Mouse (Mus musculus): ENCODE data around the gene Gm44511.

The Gm44511 gene

DNA sequence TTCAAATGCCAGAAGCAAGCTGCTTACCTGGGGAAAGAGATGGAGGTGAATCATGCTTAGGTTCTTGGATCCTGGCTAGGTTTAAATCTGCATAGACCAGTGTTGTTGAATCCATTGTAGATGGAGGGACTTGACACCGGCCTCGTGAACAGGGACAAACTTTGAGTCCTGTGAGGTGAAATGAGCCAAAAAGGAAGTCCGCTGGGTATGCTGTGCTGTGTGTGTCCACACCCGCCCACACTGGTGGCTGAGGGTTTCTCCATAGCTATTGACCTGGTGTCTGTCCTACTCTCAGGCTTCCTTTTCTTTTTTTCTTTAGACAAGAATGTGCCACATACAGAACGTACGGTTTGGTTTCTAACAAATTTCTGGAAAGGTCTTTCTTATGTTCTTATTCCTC lies at the start of gene Gm44511, which contains the start of gene Klrb1b:
Gm44511 (minus strand) TSS at position 184 of the 400 bp plus-strand sequence.
Klrb1b (minus strand) TSS at position 200 of the 400 bp plus-strand sequence.
- DNase-seq (ENCODE audit: low read depth, low spot score): no peak

GRCm38 (mm10) chr6:128871910-128872610 lies 45.9 kb upstream of the Gm44511 start:
- no peak for DNase-seq (ENCODE audit: low read depth, low spot score)

DNA sequence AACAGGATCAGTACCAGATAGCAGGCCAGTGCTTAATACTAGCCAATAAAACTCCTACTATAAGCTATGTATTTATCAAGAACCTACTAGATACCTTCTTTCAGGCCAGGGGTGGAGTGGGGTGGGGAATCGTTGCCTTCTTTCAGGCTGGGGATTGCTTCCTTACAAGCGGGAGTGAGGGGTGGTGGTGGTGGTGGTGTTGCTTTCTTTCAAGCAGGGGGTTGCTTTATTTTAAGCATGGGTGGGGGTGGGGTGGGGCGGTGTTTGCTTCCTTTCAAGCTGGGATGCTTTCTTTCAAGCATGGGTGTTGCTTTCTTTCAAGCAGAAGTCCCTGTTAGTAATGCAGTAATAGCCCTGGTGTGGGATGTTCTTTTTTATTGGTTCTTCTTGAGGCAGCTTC lies 42.7 kb upstream of the Gm44511 start:
- DNase-seq (ENCODE audit: low read depth, low spot score): no peak

GRCm38 (mm10) chr6:128857976-128858375 lies 31.9 kb upstream of the Gm44511 start:
- no peak for DNase-seq (ENCODE audit: low read depth, low spot score)

DNA sequence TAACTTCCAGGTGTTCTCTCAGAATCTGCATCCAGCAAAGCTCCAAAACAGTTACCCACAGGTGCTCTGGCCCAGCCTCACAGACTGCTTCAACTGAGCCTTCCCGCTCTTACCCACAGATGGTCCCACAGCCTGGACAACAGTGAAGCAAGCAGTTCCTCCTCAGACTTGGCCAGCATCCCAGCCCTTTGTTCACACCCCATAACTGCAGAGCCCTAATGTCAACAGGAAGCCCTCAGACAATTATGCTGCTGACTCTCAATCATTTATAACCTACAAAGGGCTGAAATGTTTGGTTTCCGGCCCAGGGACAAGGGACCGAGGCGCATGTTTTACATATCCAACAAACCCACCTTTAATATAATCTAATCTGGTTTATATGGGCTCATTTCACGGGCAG lies 30.1 kb upstream of the Gm44511 start:
- no peak for DNase-seq (ENCODE audit: low read depth, low spot score)

DNA sequence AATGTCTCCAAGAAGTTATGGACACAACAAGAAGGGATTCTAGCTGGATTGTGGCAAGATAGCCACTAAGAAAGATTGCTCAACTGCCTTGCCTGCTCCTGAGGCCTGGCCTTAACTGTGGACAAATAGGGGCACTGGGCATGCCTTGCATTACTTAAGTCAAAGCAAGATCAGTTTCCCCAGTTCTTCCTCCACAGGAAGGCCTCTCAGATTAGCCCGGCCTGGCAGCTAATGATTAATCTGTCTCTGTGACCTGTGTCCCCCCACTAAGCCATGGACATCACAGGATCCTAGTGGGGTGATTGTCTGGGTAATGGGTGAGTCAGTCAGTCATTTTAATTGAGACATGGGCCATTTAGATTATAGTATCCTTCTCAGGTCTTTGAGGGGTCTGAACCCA lies 29.4 kb upstream of the Gm44511 start:
- DNase-seq (ENCODE audit: low read depth, low spot score): no peak

GRCm38 (mm10) chr6:128854895-128855294 lies 28.8 kb upstream of the Gm44511 start:
- DNase-seq (ENCODE audit: low read depth, low spot score): no peak

DNA sequence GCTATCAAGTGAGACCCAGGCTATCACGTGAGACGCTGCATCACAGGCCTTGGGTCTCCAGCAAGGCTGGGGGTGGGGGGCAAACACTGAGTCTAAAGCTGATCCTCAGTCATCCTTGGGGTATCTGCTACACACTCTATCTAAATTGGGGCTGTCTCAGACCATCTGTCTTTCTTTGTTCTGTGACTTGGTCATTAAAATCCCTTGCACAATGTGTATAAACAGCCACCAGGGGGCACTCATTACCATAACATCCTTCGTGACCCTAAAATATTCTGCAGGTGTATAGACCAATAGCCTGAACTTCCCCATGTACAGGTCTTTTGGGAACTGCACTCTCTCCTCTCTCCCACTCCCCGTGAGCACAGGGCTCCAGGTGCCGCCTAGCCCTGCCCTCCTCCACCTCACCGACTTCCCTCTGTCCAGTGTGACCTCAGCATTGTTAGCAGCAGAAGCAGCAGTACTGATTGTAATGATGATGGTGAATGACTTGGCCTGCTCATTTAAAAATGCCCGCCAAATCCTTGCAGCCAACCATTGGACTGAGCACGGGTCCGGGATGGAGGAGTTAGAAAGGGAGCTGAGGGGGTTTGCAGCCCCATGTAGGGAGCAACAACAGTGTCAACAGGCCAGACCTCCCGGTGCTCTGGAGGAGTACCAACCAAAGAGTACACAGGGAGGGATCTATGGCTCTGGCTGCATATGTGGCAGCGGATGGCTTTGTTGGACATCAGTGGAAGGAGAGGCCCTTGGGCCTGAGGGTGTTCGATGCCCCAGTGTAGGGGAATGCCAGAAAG lies 28.1 kb upstream of the Gm44511 start:
- no peak for DNase-seq (ENCODE audit: low read depth, low spot score)

- no peak for DNase-seq (ENCODE audit: low read depth, low spot score)
These were observed 26.7 kb upstream of the Gm44511 start for GRCm38 (mm10) chr6:128852766-128853165.

DNA sequence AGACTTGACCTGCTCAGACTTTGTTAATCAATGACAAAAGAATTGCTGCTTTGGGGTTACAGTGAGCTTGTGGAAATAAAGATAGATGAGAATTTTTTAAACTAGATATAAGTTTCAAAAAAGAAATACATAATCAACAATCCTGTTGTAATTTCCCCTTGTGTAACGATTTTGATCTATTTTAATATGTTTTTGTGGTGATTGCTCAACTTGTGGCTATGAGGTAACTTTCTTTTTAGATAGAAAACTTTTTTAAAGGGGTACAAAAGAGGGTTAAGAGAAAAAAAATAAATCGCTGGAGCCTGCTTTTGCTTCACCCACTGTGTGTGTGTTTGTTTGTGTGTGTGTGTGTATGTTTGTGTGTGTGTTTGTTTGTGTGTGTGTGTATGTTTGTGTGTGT lies 25.0 kb upstream of the Gm44511 start:
- no peak for DNase-seq (ENCODE audit: low read depth, low spot score)

DNA sequence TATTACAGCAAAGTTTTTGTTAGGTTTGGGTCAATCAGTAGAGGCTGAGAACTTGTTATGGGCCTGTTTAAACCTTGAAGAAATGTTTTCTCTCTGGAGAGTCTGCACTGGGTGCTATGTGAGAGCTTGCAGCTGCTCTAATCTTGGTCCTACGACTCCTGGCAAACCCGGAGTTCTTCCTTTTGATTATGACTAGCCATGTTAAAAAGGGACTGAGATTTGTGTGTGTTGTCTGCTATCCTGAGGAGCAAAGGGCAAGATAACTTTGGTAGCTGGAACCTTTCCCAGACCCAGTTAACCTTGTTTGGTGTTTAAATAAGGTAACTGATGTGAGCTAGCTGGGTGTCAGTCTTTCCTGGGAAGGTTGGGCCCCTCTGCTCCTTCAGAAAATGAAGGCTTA lies 24.6 kb upstream of the Gm44511 start:
- DNase-seq (ENCODE audit: low read depth, low spot score): no peak

DNA sequence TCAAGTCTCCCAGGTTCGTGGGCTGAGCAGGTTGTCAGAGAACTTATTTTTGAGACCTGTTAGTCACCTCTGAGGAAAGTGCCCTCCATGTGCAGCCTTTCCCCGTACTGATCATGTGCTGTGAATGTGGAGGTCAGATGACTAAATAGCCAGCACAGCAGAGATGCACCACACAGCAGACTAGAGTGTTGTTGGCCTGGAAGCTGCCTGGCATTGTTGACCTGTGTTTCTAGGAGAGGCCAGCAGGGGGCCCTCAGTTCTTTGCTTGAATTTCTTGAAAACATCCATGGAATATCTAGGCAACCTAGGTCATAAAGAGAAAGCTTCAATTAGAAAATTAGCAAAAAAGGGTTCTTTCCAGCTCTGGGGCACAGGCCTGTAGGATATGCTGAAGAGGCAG lies 23.8 kb upstream of the Gm44511 start:
- DNase-seq (ENCODE audit: low read depth, low spot score): no peak

- DNase-seq (ENCODE audit: low read depth, low spot score): no peak
These were observed 21.3 kb upstream of the Gm44511 start for GRCm38 (mm10) chr6:128847401-128847800.

GRCm38 (mm10) chr6:128845998-128846542 lies 20.0 kb upstream of the Gm44511 start:
- no peak for DNase-seq (ENCODE audit: low read depth, low spot score)

DNA sequence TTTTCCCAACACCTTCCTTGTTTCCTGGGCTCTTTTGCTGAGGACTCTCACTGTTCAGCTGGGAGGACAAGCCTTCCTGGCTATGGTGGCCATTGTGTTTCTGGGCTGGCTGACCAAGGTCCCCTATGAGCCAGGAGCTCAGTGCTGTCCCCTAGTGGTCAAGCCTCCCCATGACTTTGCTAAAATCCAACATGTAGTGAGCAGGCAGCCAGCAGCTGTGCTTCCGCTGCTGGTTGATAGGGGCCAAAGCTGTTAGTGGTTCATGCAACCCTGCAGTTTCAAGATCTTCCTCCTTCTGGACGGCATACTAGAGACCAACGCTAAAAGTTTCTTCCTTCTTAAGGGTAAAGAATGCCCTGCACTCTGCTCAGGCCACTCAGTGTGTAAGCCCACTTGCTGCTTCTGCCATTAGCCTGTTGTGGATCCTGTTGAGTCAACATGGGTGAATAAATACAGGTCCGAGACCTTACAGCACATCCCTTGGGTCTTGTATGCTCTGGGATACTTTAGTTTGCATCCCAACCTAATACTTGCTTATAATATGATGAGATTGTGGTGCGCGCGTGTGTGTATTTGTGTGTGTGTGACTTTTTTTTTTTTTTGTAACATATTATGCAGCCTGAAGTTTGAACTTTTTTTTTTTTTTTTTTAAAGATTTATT lies 19.3 kb upstream of the Gm44511 start:
- peak; percentile 63 for DNase-seq (ENCODE audit: low read depth, low spot score)

DNA sequence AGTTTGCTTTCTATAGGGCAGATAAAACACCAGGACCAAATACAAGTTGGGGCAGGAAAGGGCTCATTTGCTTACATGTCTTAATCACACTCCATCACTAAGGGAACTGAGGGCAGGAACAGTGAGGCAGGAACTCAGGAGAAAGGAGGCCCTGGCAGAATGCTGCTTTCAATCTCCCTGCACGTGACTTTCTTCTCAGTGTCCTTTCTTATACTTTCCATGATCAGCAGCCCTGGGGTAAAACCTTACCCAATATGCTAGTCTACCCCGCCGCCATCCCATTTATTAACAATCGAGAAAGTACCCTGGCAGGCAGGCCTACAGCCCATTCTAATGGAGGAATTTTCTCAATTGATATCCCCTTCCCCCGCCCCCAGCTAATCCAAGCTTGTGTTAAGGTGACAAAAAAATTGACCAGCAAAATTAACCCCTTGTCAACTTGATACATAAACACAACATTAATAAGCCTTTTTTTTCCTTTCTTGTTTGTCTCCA lies 18.5 kb upstream of the Gm44511 start:
- DNase-seq (ENCODE audit: low read depth, low spot score): no peak

GRCm38 (mm10) chr6:128844131-128844530 lies 18.0 kb upstream of the Gm44511 start:
- DNase-seq (ENCODE audit: low read depth, low spot score): no peak

GRCm38 (mm10) chr6:128843479-128843992 lies 17.4 kb upstream of the Gm44511 start:
- DNase-seq (ENCODE audit: low read depth, low spot score): no peak

GRCm38 (mm10) chr6:128842945-128843478 lies 16.9 kb upstream of the Gm44511 start:
- peak; percentile 62 for DNase-seq (ENCODE audit: low read depth, low spot score)

DNA sequence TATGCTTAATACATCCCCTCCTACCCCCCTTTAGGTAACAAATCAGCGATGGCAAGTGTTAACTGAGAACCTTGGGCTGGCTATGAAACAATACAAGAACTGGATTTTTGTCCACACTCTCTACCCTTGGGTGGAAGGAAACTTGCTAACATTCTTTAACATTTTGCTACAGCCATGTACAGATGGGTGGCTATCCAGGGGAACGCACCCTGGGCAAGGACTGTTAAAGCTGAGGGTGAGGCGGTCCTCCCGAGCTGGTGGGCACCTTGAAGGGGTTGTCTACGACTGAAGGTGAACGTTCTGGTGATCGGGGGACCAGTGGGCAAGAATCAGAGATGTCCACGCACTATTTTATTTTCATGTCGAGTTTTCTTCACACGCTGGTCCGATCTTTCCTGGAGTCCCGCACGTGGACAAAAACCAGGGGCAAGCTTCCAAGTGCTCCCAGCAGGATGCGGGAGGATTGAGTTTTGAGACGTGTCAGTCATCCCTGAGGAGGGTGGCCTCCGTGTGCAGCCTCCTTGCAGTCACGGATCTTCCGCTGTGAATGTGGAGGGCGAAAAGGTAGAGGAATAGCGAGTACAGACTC lies 16.3 kb upstream of the Gm44511 start:
- DNase-seq (ENCODE audit: low read depth, low spot score): no peak

Measured in c-Kit-negative CD71-positive TER-119-positive erythroid progenitor cells, embryonic 14.5 days (primary cell).